Comparison of ENCODE assay signal across 12 mouse cellular contexts in the genomic region with DNA sequence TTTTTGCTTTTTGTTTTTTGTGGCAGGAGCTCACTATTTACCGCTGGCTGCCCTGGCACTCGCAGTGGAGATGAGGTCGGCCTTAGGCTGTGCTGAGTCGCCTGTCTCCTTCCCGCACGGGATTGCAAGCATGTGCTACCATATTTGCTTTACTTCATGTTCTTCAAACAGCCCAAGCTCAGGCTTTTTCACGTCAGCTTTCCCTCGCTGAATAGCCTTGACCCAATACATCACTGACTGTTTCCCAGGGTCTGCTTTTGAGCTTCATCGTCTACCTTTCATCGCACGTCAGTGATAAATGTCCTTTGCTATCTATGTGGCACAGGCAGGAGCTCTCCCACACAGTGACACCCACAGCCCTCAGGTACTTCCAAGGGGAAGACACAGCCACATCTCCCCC.
"Had no signal": no experiment of that assay in that cellular context is flagged by ENCODE, and none has a peak within 500 bp of the region (broad histone marks: within the 10 kb centered on the region; RNA-seq: fewer than 3 reads in every experiment).

No protein-coding gene starts in this region.

- DNase-seq: left cerebral cortex, postnatal 4 days; liver; liver, embryonic 13.5 days; liver, postnatal 0 days; lung, adult 18-20 months; lung, adult 2 months; lung, embryonic 14.5 days; lung, postnatal 10 days; lung, postnatal 14 days; lung, postnatal 36 days; lung, postnatal 4 days; midbrain, embryonic 14.5 days had no signal
